Mouse (Mus musculus) ES-E14 (cell line): ENCODE data around the gene Sfxn3. TPM values are rescaled to one million over a fixed set of nuclear protein-coding genes. Genes with fewer than 3 reads are reported as not detected.

ENCODE experiments used
- DNase-seq: peaks from one replicate; pipeline ENCODE4 v3.0.0-alpha.2; 2013; ENCODE audit warnings: low read depth, low spot score
- H3K27ac ChIP-seq: 2 replicates; pipeline ENCODE4 v1.5.1; 2012; ENCODE audit warnings: low read depth, mild to moderate bottlenecking, low read length, moderate library complexity, mixed read lengths; ENCODE audit not compliant: poor library complexity, insufficient read depth, severe bottlenecking
- H3K36me3 ChIP-seq: 2 replicates; pipeline ENCODE4 v1.6.1; 2012; ENCODE audit warnings: mild to moderate bottlenecking, low read length, moderate library complexity, mixed read lengths; ENCODE audit not compliant: control insufficient read depth, poor library complexity, insufficient read depth, severe bottlenecking
- H3K4me1 ChIP-seq, 2 experiments: fragments of 150-350 bp in 1 of 2; sonication (generic) in 1 of 2; 2 replicates each; pipeline ENCODE4 v1.6.1; 2012; ENCODE audit warnings: low read length in 2 of 2, mild to moderate bottlenecking in 1 of 2, mixed read lengths in 1 of 2; ENCODE audit not compliant: control insufficient read depth in 2 of 2, insufficient read depth in 2 of 2, poor library complexity in 1 of 2
- H3K4me3 ChIP-seq, 2 experiments: fragments of 150-350 bp in 1 of 2; sonication (generic) in 1 of 2; 2 replicates each; pipeline ENCODE4 v1.5.1; 2012; ENCODE audit warnings: low read length in 2 of 2, low read depth in 1 of 2, mild to moderate bottlenecking in 1 of 2, mixed read lengths in 1 of 2; ENCODE audit not compliant: insufficient read depth in 1 of 2, poor library complexity in 1 of 2, severe bottlenecking in 1 of 2
- H3K9ac ChIP-seq: 2 replicates; pipeline ENCODE4 v1.6.1; 2012; ENCODE audit warnings: low read depth, mild to moderate bottlenecking, low read length, mixed read lengths; ENCODE audit not compliant: poor library complexity, insufficient read depth, severe bottlenecking
- H3K9me3 ChIP-seq: fragments of 150-350 bp; sonication (generic); 2 replicates; pipeline ENCODE4 v1.6.1; 2012; ENCODE audit warnings: low read depth, mild to moderate bottlenecking, low read length; ENCODE audit not compliant: control insufficient read depth, insufficient read depth
- CHD2 ChIP-seq: IDR thresholded peaks from 2 replicates; pipeline ENCODE4 v1.6.1; 2014; ENCODE audit warnings: mild to moderate bottlenecking, low read depth, low read length, inconsistent platforms
- HCFC1 ChIP-seq: IDR thresholded peaks from 2 replicates; pipeline ENCODE4 v1.6.1; 2012; ENCODE audit warnings: low read length, inconsistent platforms, borderline replicate concordance; ENCODE audit not compliant: insufficient read depth
- MAFK ChIP-seq: IDR thresholded peaks from 2 replicates; pipeline ENCODE4 v1.6.1; 2014; ENCODE audit warnings: mild to moderate bottlenecking, low read depth, low read length, inconsistent platforms; ENCODE audit not compliant: insufficient read depth
- ZC3H11A ChIP-seq: IDR thresholded peaks from 2 replicates; pipeline ENCODE4 v1.6.1; 2012; ENCODE audit warnings: low read depth, mild to moderate bottlenecking, inconsistent platforms, low read length, borderline replicate concordance
- ZNF384 ChIP-seq: IDR thresholded peaks from 2 replicates; pipeline ENCODE4 v1.6.1; 2012; ENCODE audit warnings: low read depth, low read length, inconsistent platforms
- in situ Hi-C, 2 experiments: fragments of 600-800 bp; cut with MboI; formaldehyde crosslinking; loops; one replicate each; pipeline ENCODE4 v1.15.1; 2025; ENCODE audit warnings: low sequenced_read_pairs in 2 of 2, inconsistent platforms in 1 of 2; ENCODE audit not compliant: unreplicated experiment in 2 of 2
- total RNA-seq: library from RNA; depleted of rRNA; stranded (reverse); fragments of 300-350 nt; gene quantifications from 2 replicates; pipeline ENCODE4 v1.2.3, GENCODE M21; 2012

The Sfxn3 gene
- total RNA-seq, 1 experiment: 7.1 TPM

- peaks cover 8% of the 10 kb centered on the region for H3K36me3 ChIP-seq
- DNase-seq: no peak
- peak overlapping the region; percentile 72 to 76 for H3K4me3 ChIP-seq
- H3K9ac ChIP-seq: peak overlapping the region; percentile 2
- H3K4me1 ChIP-seq: peaks cover 17 to 19% of the 10 kb centered on the region in 2 experiments
- in situ Hi-C loops: no loop called here
- TF ChIP-seq MAFK: no peak
- TF ChIP-seq ZNF384: no peak
- no peak for TF ChIP-seq ZC3H11A
- no peak for TF ChIP-seq CHD2
- TF ChIP-seq HCFC1: no peak
- H3K27ac ChIP-seq: 0 out of 2 replicates have a peak overlapping the region, but pooled peaks have one; percentile 19
- H3K9me3 ChIP-seq: no peaks in the 10 kb centered on the region
Measured at GRCm38 (mm10) chr19:45016341-45017215, 30.7 kb upstream of the Sfxn3 start.

- no peak for TF ChIP-seq HCFC1
- TF ChIP-seq ZC3H11A: no peak
- no peak for TF ChIP-seq MAFK
- TF ChIP-seq ZNF384: no peak
- TF ChIP-seq CHD2: no peak
- DNase-seq: no peak
- H3K9ac ChIP-seq: peak overlapping the region; percentile 71
- H3K4me3 ChIP-seq: peak overlapping the region; percentile 62 to 72
- in situ Hi-C loops: no loop called here
- peaks cover 16 to 19% of the 10 kb centered on the region in 2 experiments for H3K4me1 ChIP-seq
- H3K36me3 ChIP-seq: peaks cover 4% of the 10 kb centered on the region
- H3K9me3 ChIP-seq: no peaks in the 10 kb centered on the region
- no peak overlapping the region for H3K27ac ChIP-seq
Measured at GRCm38 (mm10) chr19:45017216-45017771, 30.0 kb upstream of the Sfxn3 start.

- H3K27ac ChIP-seq: no peak overlapping the region
Measured at GRCm38 (mm10) chr19:45017909-45018308, 29.4 kb upstream of the Sfxn3 start.

GRCm38 (mm10) chr19:45018351-45018831 is 28.9 kb upstream of the Sfxn3 start:
- no peak overlapping the region for H3K27ac ChIP-seq
- H3K36me3 ChIP-seq: peaks cover 3% of the 10 kb centered on the region; the same call in 1 of the 2 replicates
- in situ Hi-C loops: no loop called here
- peak overlapping the region; percentile 78 for H3K9ac ChIP-seq
- H3K4me3 ChIP-seq: peak overlapping the region; percentile 62 to 72
- no peaks in the 10 kb centered on the region for H3K9me3 ChIP-seq
- no peak for TF ChIP-seq CHD2
- no peak for TF ChIP-seq HCFC1
- TF ChIP-seq MAFK: no peak
- no peak for TF ChIP-seq ZC3H11A
- TF ChIP-seq ZNF384: no peak
- no peak for DNase-seq
- peaks cover 8 to 17% of the 10 kb centered on the region in 2 experiments for H3K4me1 ChIP-seq

More at GRCm38 (mm10) chr19:45017909-45018308, 29.4 kb upstream of the Sfxn3 start:
- Histone ChIP-seq H3K4me1 (peaks cover 13 to 17% of the 10 kb centered on the region in 2 experiments), H3K9ac (peak overlapping the region; percentile 71), H3K9me3 (no peaks in the 10 kb centered on the region), H3K36me3 (peaks cover 3% of the 10 kb centered on the region; the same call in 1 of the 2 replicates), H3K4me3 (peak overlapping the region; percentile 62 to 72)
- in situ Hi-C loops: no loop called here
- TF ChIP-seq CHD2 (no peak), MAFK (no peak), ZNF384 (no peak), HCFC1 (no peak), ZC3H11A (no peak)
- DNase-seq: no peak
